Mouse (Mus musculus) hindbrain, embryonic 11.5 days (tissue): ENCODE measurements around the gene Slc38a2. TPM values are rescaled to one million over a fixed set of nuclear protein-coding genes. Genes with fewer than 3 reads are reported as not detected.

Experiments used
- ATAC-seq: fragments of 200-750 bp; cut with Nextera tagmentation; 2 replicates; pipeline ENCODE4 v1.8.0; 2017; ENCODE audit warnings: mild to moderate bottlenecking, moderate TSS enrichment, moderate library complexity; ENCODE audit not compliant: low FRiP score
- DNase-seq: peaks from one replicate; pipeline ENCODE4 v3.0.0-alpha.2; 2015; ENCODE audit warnings: low spot score
- H3K27ac ChIP-seq: fragments of 300-500 bp; sonication (generic); 2 replicates; pipeline ENCODE4 v1.5.1; 2014; ENCODE audit warnings: mild to moderate bottlenecking, low read depth, low read length
- H3K27me3 ChIP-seq: fragments of 300-500 bp; sonication (generic); 2 replicates; pipeline ENCODE4 v1.6.1; 2014; ENCODE audit warnings: mild to moderate bottlenecking, low read length, moderate library complexity, mixed read lengths; ENCODE audit not compliant: control insufficient read depth, insufficient read depth
- H3K36me3 ChIP-seq: fragments of 300-500 bp; sonication (generic); 2 replicates; pipeline ENCODE4 v1.6.1; 2014; ENCODE audit warnings: mild to moderate bottlenecking, low read length, moderate library complexity, mixed read lengths; ENCODE audit not compliant: control insufficient read depth, insufficient read depth
- H3K4me1 ChIP-seq: fragments of 300-500 bp; sonication (generic); replicated peaks from 2 replicates; pipeline ENCODE4 v1.6.1; 2014; ENCODE audit warnings: low read length, mixed read lengths; ENCODE audit not compliant: control insufficient read depth, insufficient read depth
- H3K4me2 ChIP-seq: fragments of 300-500 bp; sonication (generic); replicated peaks from 2 replicates; pipeline ENCODE4 v1.6.1; 2014; ENCODE audit warnings: mild to moderate bottlenecking, low read depth, low read length
- H3K4me3 ChIP-seq: fragments of 300-500 bp; sonication (generic); 2 replicates; pipeline ENCODE4 v1.5.1; 2014; ENCODE audit warnings: low read depth, low read length
- H3K9ac ChIP-seq: fragments of 300-500 bp; sonication (generic); 2 replicates; pipeline ENCODE4 v1.6.1; 2014; ENCODE audit warnings: low read depth, low read length
- H3K9me3 ChIP-seq: fragments of 300-500 bp; sonication (generic); 2 replicates; pipeline ENCODE4 v1.6.1; 2016; ENCODE audit warnings: low read length; ENCODE audit not compliant: control insufficient read depth
- WGBS: fragments of 180-500 bp; shearing (Covaris S2); extraction: QIAGEN DNeasy Blood & Tissue Kit; methylation state at CpG from one replicate; pipeline ENCODE4 v1.1.7; 2014; 5-methylcytosine and 5-hydroxymethylcytosine counted together
- polyA plus RNA-seq: library from polyadenylated mRNA; unstranded; fragments of >200 nt; fragmentation: Nextera tagmentation; extraction: Ambion mirVana; gene quantifications from 2 replicates; pipeline ENCODE4 v1.2.1, GENCODE M21; 2014

Gene Slc38a2
- 209 and 224 TPM in 2 replicates for polyA plus RNA-seq

- Histone ChIP-seq H3K27me3 (no peaks in the 10 kb centered on the region), H3K4me3 (peak within 1 kb of the TSS; percentile 83), H3K9ac (peak within 1 kb of the TSS; percentile 97), H3K27ac (peak within 1 kb of the TSS; percentile 98), H3K9me3 (no peaks in the 10 kb centered on the region), H3K4me1 (peaks cover 6% of the 10 kb centered on the region; the same call in 1 of the 2 replicates), H3K36me3 (peaks cover 5% of the 10 kb centered on the region; the same call in 1 of the 2 replicates), H3K4me2 (peak within 1 kb of the TSS; percentile 74)
- ATAC-seq (peak; percentile 86), DNase-seq (peak; percentile 89)
- WGBS = under 1% methylated on average over 75 of the region's 76 CpGs
Observed at GRCm38 (mm10) chr15:96699521-96700511, at the start of gene Slc38a2. TSS of gene Slc38a2 (minus strand) at chr15:96699730.

GRCm38 (mm10) chr15:96749101-96749500, 49.6 kb upstream of the Slc38a2 start:
- H3K36me3 ChIP-seq = no peaks in the 10 kb centered on the region
- H3K9ac ChIP-seq = no peak overlapping the region
- 90% methylated on average over 10 of the region's 10 CpGs for WGBS
- H3K9me3 ChIP-seq = no peaks in the 10 kb centered on the region
- H3K4me3 ChIP-seq = no peak overlapping the region
- H3K27me3 ChIP-seq = no peaks in the 10 kb centered on the region
- ATAC-seq = no peak
- no peak overlapping the region for H3K27ac ChIP-seq
- no peaks in the 10 kb centered on the region for H3K4me1 ChIP-seq
- no peak for DNase-seq
- H3K4me2 ChIP-seq = no peak overlapping the region

DNA sequence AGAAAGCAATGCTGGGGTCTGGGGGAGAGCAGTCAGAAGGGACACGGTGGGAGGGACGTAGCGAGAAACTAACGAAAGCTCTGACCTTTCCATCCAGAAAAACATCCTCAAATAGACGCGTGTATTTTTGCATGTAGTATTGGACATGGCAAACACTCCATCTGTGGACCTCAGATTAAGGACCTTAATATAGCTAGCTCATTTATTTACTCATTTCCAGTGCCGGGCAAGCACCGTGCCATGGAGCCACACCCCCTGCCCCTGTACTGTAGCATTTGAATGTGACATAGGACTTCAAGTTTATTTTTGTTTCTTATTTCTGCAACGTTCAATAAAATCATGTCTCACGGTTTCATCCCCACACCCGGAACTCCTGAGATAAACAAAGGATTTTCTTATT, 48.0 kb upstream of the Slc38a2 start:
- Histone ChIP-seq H3K4me2 (no peak overlapping the region), H3K9me3 (no peaks in the 10 kb centered on the region), H3K4me1 (no peaks in the 10 kb centered on the region), H3K9ac (no peak overlapping the region), H3K36me3 (no peaks in the 10 kb centered on the region), H3K27me3 (no peaks in the 10 kb centered on the region), H3K4me3 (no peak overlapping the region), H3K27ac (no peak overlapping the region)
- WGBS = 91% methylated on average over 11 of the region's 11 CpGs
- DNase-seq = no peak
- no peak for ATAC-seq

DNA sequence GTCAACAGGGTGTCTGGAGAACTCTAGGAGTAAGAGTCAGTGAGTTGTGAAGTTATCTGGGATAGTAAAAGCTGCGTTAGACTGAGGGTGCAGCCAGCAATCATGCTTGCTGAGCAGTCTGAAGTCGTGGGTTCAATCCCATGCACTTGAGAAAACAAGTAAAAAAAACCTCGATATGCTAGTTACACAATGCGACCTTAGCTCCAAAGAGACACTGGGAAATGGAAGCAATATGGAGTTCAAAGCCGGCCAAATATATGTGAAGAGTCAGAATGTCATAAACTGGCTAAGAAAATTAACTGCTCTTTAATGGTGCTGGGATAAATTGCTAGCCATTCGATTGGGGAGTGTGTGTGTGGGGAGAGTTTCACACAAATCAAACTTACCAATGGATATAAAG, 47.5 kb upstream of the Slc38a2 start:
- Histone ChIP-seq H3K4me2 (no peak overlapping the region), H3K4me3 (no peak overlapping the region), H3K27me3 (no peaks in the 10 kb centered on the region), H3K9me3 (no peaks in the 10 kb centered on the region), H3K9ac (no peak overlapping the region), H3K36me3 (no peaks in the 10 kb centered on the region), H3K4me1 (no peaks in the 10 kb centered on the region), H3K27ac (no peak overlapping the region)
- WGBS = 95% methylated on average over 6 of the region's 6 CpGs
- ATAC-seq = no peak
- no peak for DNase-seq

- Histone ChIP-seq H3K27me3 (no peaks in the 10 kb centered on the region), H3K4me1 (no peaks in the 10 kb centered on the region), H3K36me3 (no peaks in the 10 kb centered on the region), H3K9me3 (no peaks in the 10 kb centered on the region), H3K4me3 (no peak overlapping the region), H3K4me2 (no peak overlapping the region), H3K9ac (no peak overlapping the region), H3K27ac (no peak overlapping the region)
- ATAC-seq = no peak
- no peak for DNase-seq
- whole genome bisulfite sequencing = 100% methylated on average over 1 of the region's 1 CpGs
Observed at GRCm38 (mm10) chr15:96745299-96745698, 45.8 kb upstream of the Slc38a2 start.

DNA sequence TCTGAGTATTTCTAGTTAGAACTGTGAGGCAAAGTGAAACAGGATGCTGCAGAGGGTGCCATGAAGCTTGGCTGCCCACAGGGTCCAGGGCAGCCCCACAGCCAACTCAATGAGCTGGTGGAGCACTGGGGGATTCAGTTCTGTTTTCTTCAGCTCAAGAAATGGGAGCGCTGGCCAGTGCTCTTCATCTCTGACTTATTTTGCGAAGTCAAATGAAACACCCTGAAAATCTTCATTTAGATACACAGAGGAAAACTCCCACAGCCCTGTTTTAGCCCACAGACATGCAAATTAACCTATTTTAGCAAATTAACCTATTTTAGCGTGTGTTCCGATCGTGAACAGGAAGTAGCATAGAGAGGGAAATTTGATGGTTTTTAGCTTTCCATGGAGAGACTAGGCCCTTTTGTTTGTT, 45.4 kb upstream of the Slc38a2 start:
- ATAC-seq (no peak), DNase-seq (no peak)
- Histone ChIP-seq H3K4me2 (no peak overlapping the region), H3K36me3 (no peaks in the 10 kb centered on the region), H3K27ac (no peak overlapping the region), H3K4me1 (no peaks in the 10 kb centered on the region), H3K27me3 (no peaks in the 10 kb centered on the region), H3K9me3 (no peaks in the 10 kb centered on the region), H3K4me3 (no peak overlapping the region), H3K9ac (no peak overlapping the region)
- WGBS = 91% methylated on average over 5 of the region's 5 CpGs

GRCm38 (mm10) chr15:96744153-96744881, 44.8 kb upstream of the Slc38a2 start:
- Histone ChIP-seq H3K4me1 (no peaks in the 10 kb centered on the region), H3K36me3 (no peaks in the 10 kb centered on the region), H3K9me3 (no peaks in the 10 kb centered on the region), H3K27ac (no peak overlapping the region), H3K9ac (no peak overlapping the region), H3K27me3 (no peaks in the 10 kb centered on the region), H3K4me3 (no peak overlapping the region), H3K4me2 (no peak overlapping the region)
- ATAC-seq (no peak), DNase-seq (no peak)
- WGBS = 84% methylated on average over 18 of the region's 18 CpGs

GRCm38 (mm10) chr15:96743257-96743656, 43.7 kb upstream of the Slc38a2 start:
- 85% methylated on average over 6 of the region's 6 CpGs for WGBS
- H3K4me3 ChIP-seq = no peak overlapping the region
- no peak for ATAC-seq
- H3K27ac ChIP-seq = no peak overlapping the region
- DNase-seq = no peak
- no peak overlapping the region for H3K4me2 ChIP-seq
- H3K9ac ChIP-seq = no peak overlapping the region
- no peaks in the 10 kb centered on the region for H3K36me3 ChIP-seq
- no peaks in the 10 kb centered on the region for H3K9me3 ChIP-seq
- H3K4me1 ChIP-seq = no peaks in the 10 kb centered on the region
- H3K27me3 ChIP-seq = no peaks in the 10 kb centered on the region
